Mouse (Mus musculus) bone marrow, adult 2 months (tissue): Measurements from ENCODE around the gene Bnipl. TPM values are rescaled to one million over a fixed set of nuclear protein-coding genes. Genes with fewer than 3 reads are reported as not detected.

Source experiments
- H3K27ac ChIP-seq: fragments of 200-500 bp; 2 replicates; pipeline ENCODE4 v1.5.1; 2012; ENCODE audit warnings: low read depth, mild to moderate bottlenecking, control low read depth, inconsistent platforms, low read length; ENCODE audit not compliant: control insufficient read depth, poor library complexity, insufficient read depth
- H3K4me1 ChIP-seq: fragments of 200-500 bp; 2 replicates; pipeline ENCODE4 v1.6.1; 2011; ENCODE audit warnings: low read length; ENCODE audit not compliant: control insufficient read depth, insufficient read depth
- H3K4me3 ChIP-seq: fragments of 200-500 bp; replicated peaks from 2 replicates; pipeline ENCODE3; 2011; ENCODE audit warnings: mild to moderate bottlenecking, low read depth, low read length, control low read depth; ENCODE audit not compliant: control insufficient read depth
- CTCF ChIP-seq: fragments of 200-500 bp; IDR thresholded peaks from 2 replicates; pipeline ENCODE4 v1.5.1; 2011; ENCODE audit warnings: low read length, control low read depth; ENCODE audit not compliant: control insufficient read depth, insufficient read depth
- POLR2A ChIP-seq: fragments of 200-500 bp; IDR thresholded peaks from 2 replicates; pipeline ENCODE4 v1.6.1; 2011; ENCODE audit warnings: low read depth, mild to moderate bottlenecking, control low read depth, low read length, borderline replicate concordance; ENCODE audit not compliant: control insufficient read depth
- WGBS: fragments of 180-500 bp; shearing (Covaris S2); methylation state at CpG from one replicate; pipeline ENCODE4 v1.1.7; 2018; 5-methylcytosine and 5-hydroxymethylcytosine counted together
- polyA plus RNA-seq: library from polyadenylated mRNA; stranded (reverse); fragments of >200 nt; gene quantifications from 2 replicates; pipeline ENCODE4 v1.2.4, GENCODE M21; 2011; ENCODE audit warnings: low replicate concordance; ENCODE audit not compliant: missing spikeins, insufficient read depth, insufficient read length

The Bnipl gene
- polyA plus RNA-seq, 1 experiment, result 1.7 TPM

- Histone ChIP-seq H3K27ac (no peak overlapping the region; the same call in 1 of the 2 replicates), H3K4me3 (peak overlapping the region; percentile 79), H3K4me1 (no peaks in the 10 kb centered on the region)
- TF ChIP-seq CTCF (no peak), POLR2A (no peak)
- 26% methylated on average over 1 of the region's 1 CpGs for WGBS
Measured at GRCm38 (mm10) chr3:95284062-95284461, 33.1 kb upstream of the Bnipl start.

- Histone ChIP-seq H3K4me1 (no peaks in the 10 kb centered on the region), H3K27ac (peak overlapping the region; percentile 98), H3K4me3 (peak overlapping the region; percentile 79)
- TF ChIP-seq CTCF (no peak), POLR2A (no peak)
- 2% methylated on average over 7 of the region's 7 CpGs for WGBS
Measured at GRCm38 (mm10) chr3:95283589-95283941, 32.6 kb upstream of the Bnipl start.

GRCm38 (mm10) chr3:95282865-95283588 is 32.0 kb upstream of the Bnipl start:
- H3K27ac ChIP-seq, result peak overlapping the region; percentile 98
- no peaks in the 10 kb centered on the region; the same call in 1 of the 2 replicates for H3K4me1 ChIP-seq
- under 1% methylated on average over 51 of the region's 51 CpGs for WGBS
- H3K4me3 ChIP-seq, result peak overlapping the region; percentile 79
- TF ChIP-seq POLR2A (peak; percentile 76), CTCF (no peak)

- TF ChIP-seq POLR2A (0 out of 2 replicates have a peak, but pooled peaks have one; percentile 14), CTCF (no peak)
- no peaks in the 10 kb centered on the region; the same call in 1 of the 2 replicates for H3K4me1 ChIP-seq
- peak overlapping the region; percentile 98 for H3K27ac ChIP-seq
- H3K4me3 ChIP-seq, result peak overlapping the region; percentile 79
- under 1% methylated on average over 11 of the region's 11 CpGs for WGBS
Measured at GRCm38 (mm10) chr3:95282381-95282864, 31.4 kb upstream of the Bnipl start.

GRCm38 (mm10) chr3:95281216-95282126 is 30.5 kb upstream of the Bnipl start, which contains the start of the genes Mindy1 and Prune1:
TSS of gene Mindy1 (plus strand) at chr3:95281345.
TSS of gene Prune1 (minus strand) at chr3:95282076.
- Histone ChIP-seq H3K4me3 (peak within 1 kb of the TSS; percentile 83), H3K4me1 (no peaks in the 10 kb centered on the region; the same call in 1 of the 2 replicates), H3K27ac (peak within 1 kb of the TSS; percentile 98)
- under 1% methylated on average over 53 of the region's 53 CpGs for WGBS
- TF ChIP-seq CTCF (no peak), POLR2A (no peak)

- WGBS, result 3% methylated on average over 8 of the region's 8 CpGs
- H3K4me1 ChIP-seq, result no peaks in the 10 kb centered on the region; the same call in 1 of the 2 replicates
- H3K27ac ChIP-seq, result peak overlapping the region; percentile 84; the same call in 1 of the 2 replicates
- TF ChIP-seq CTCF (no peak), POLR2A (no peak)
- H3K4me3 ChIP-seq, result peak overlapping the region; percentile 37
Measured at GRCm38 (mm10) chr3:95280747-95281146, 29.8 kb upstream of the Bnipl start.

GRCm38 (mm10) chr3:95277149-95277551 is 26.2 kb upstream of the Bnipl start:
- no peak for TF ChIP-seq POLR2A
- TF ChIP-seq CTCF, result no peak
- H3K4me1 ChIP-seq, result no peaks in the 10 kb centered on the region; the same call in 1 of the 2 replicates
- no peak overlapping the region for H3K27ac ChIP-seq
- 56% methylated on average over 1 of the region's 1 CpGs for WGBS
- no peak overlapping the region for H3K4me3 ChIP-seq
